Mouse (Mus musculus): Measurements from ENCODE around the gene Cdc25b. TPM values are rescaled to one million over a fixed set of nuclear protein-coding genes. Genes with fewer than 3 reads are reported as not detected.

Cdc25b gene
- polyA plus RNA-seq (2015; fragmentation: Nextera tagmentation; extraction: Ambion mirVana) = 36.1 and 39.0 TPM in 2 replicates

GRCm38 (mm10) chr2:131186771-131187601 is at the start of gene Cdc25b, which contains the start of gene Spef1:
Cdc25b (plus strand) TSS chr2:131186949.
Spef1 (minus strand) TSS chr2:131187282.
- peak; percentile 85 for ATAC-seq (replicated peaks; ENCODE audit: low FRiP score, low read depth)
- Histone ChIP-seq H3K9me3 (replicated peaks; ENCODE audit: low read length) (no peaks in the 10 kb centered on the region), H3K4me3 (replicated peaks; ENCODE audit: low read depth, low read length) (peak within 1 kb of the TSS; percentile 72), H3K27me3 (ENCODE audit: insufficient read depth, low read length) (no peaks in the 10 kb centered on the region), H3K4me1 (replicated peaks; ENCODE audit: insufficient read depth, low read length) (peaks cover 17% of the 10 kb centered on the region), H3K9ac (ENCODE audit: low read depth, low read length) (peak within 1 kb of the TSS; percentile 69), H3K4me2 (ENCODE audit: low read length) (peak within 1 kb of the TSS; percentile 99), H3K36me3 (ENCODE audit: insufficient read depth, low read length) (peaks cover 6% of the 10 kb centered on the region; the same call in 1 of the 2 replicates), H3K27ac (peak within 1 kb of the TSS; percentile 85)
- WGBS = under 1% methylated on average over 43 of the region's 43 CpGs
- DNase-seq (ENCODE audit: low spot score) = peak; percentile 92
- TF ChIP-seq CTCF (IDR thresholded peaks at IDR 0.05; ENCODE audit: low read depth) = peak; percentile 34; the same call in 1 of the 2 replicates

DNA sequence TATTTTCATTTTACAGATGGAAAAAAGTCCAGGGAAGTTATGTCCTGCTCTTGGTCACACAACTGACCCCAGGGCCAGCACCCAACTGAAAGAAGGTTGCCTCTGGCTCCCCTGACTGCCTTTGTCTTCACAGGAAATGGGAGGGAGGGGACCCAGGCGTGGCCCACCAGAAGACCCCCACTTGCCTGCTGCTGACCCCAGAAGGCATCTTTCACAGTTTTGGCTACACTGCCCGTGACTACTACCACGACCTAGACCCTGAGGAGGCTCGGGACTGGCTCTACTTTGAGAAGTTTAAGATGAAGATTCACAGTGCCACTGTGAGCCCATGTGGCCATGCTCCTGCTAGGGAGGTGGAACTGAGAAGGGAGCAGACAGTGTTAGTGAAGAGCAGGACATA is 48.5 kb upstream of the Cdc25b start:
- TF ChIP-seq CTCF (IDR thresholded peaks at IDR 0.05; ENCODE audit: low read depth) = no peak
- Histone ChIP-seq H3K27ac (no peak overlapping the region), H3K4me1 (replicated peaks; ENCODE audit: insufficient read depth, low read length) (peaks cover 7% of the 10 kb centered on the region; the same call in 1 of the 2 replicates), H3K4me3 (replicated peaks; ENCODE audit: low read depth, low read length) (no peak overlapping the region), H3K27me3 (ENCODE audit: insufficient read depth, low read length) (no peaks in the 10 kb centered on the region), H3K9me3 (replicated peaks; ENCODE audit: low read length) (no peaks in the 10 kb centered on the region), H3K4me2 (ENCODE audit: low read length) (no peak overlapping the region), H3K36me3 (ENCODE audit: insufficient read depth, low read length) (peaks cover 13% of the 10 kb centered on the region; the same call in 1 of the 2 replicates), H3K9ac (ENCODE audit: low read depth, low read length) (no peak overlapping the region)
- 82% methylated on average over 4 of the region's 4 CpGs for WGBS
- DNase-seq (ENCODE audit: low spot score) (no peak), ATAC-seq (replicated peaks; ENCODE audit: low FRiP score, low read depth) (no peak)

DNA sequence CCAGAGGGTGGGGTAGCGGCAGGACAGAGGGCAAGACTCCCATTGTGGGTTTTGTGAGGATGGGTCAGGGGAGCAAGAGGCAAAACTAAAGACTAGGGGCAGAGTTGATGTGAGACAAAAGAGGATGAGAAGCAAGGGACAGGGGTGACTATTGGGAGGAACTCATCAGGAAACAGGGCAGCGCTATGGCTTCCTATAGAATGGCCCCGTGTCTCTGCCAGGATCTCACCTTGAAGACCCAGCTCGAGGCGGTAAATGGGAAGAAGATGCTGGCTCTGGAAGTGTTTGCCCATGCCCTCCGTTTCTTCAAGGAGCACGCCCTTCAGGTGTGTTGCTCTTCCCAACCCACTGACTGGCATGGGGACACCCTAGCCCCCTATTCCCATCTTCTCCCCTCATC is 48.0 kb upstream of the Cdc25b start:
- Histone ChIP-seq H3K9ac (ENCODE audit: low read depth, low read length) (no peak overlapping the region), H3K4me1 (replicated peaks; ENCODE audit: insufficient read depth, low read length) (peaks cover 7% of the 10 kb centered on the region; the same call in 1 of the 2 replicates), H3K27me3 (ENCODE audit: insufficient read depth, low read length) (no peaks in the 10 kb centered on the region), H3K4me3 (replicated peaks; ENCODE audit: low read depth, low read length) (no peak overlapping the region), H3K27ac (no peak overlapping the region), H3K9me3 (replicated peaks; ENCODE audit: low read length) (no peaks in the 10 kb centered on the region), H3K4me2 (ENCODE audit: low read length) (no peak overlapping the region), H3K36me3 (ENCODE audit: insufficient read depth, low read length) (peaks cover 18% of the 10 kb centered on the region; the same call in 1 of the 2 replicates)
- no peak for TF ChIP-seq CTCF (IDR thresholded peaks at IDR 0.05; ENCODE audit: low read depth)
- 92% methylated on average over 7 of the region's 7 CpGs for WGBS
- ATAC-seq (replicated peaks; ENCODE audit: low FRiP score, low read depth) = no peak
- DNase-seq (ENCODE audit: low spot score) = no peak

DNA sequence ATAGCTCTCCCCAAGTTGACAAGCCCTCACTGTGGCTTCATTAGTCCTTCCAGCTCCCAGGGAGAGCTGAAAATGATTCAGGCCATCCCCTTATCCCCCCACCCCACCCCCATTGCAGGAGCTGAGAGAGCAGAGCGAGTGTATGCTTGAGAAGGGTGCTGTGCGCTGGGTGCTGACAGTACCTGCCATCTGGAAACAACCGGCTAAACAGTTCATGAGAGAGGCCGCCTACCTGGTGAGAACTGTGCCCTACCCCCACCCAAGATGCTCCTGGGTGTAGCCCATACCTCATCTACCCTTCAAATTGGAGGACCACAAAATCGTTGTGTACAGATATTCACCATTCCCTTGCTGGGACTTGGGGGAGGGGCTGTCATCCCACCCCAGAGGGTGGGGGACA is 47.5 kb upstream of the Cdc25b start:
- Histone ChIP-seq H3K9me3 (replicated peaks; ENCODE audit: low read length) (no peaks in the 10 kb centered on the region), H3K4me2 (ENCODE audit: low read length) (no peak overlapping the region), H3K27me3 (ENCODE audit: insufficient read depth, low read length) (no peaks in the 10 kb centered on the region), H3K27ac (peak overlapping the region; percentile 51; the same call in 1 of the 2 replicates), H3K36me3 (ENCODE audit: insufficient read depth, low read length) (peaks cover 21% of the 10 kb centered on the region; the same call in 1 of the 2 replicates), H3K9ac (ENCODE audit: low read depth, low read length) (no peak overlapping the region), H3K4me1 (replicated peaks; ENCODE audit: insufficient read depth, low read length) (peaks cover 7% of the 10 kb centered on the region; the same call in 1 of the 2 replicates), H3K4me3 (replicated peaks; ENCODE audit: low read depth, low read length) (no peak overlapping the region)
- DNase-seq (ENCODE audit: low spot score) (no peak), ATAC-seq (replicated peaks; ENCODE audit: low FRiP score, low read depth) (no peak)
- no peak for TF ChIP-seq CTCF (IDR thresholded peaks at IDR 0.05; ENCODE audit: low read depth)
- 94% methylated on average over 5 of the region's 5 CpGs for WGBS

GRCm38 (mm10) chr2:131139886-131140532 is 46.7 kb upstream of the Cdc25b start:
- Histone ChIP-seq H3K4me3 (replicated peaks; ENCODE audit: low read depth, low read length) (no peak overlapping the region), H3K4me2 (ENCODE audit: low read length) (no peak overlapping the region), H3K4me1 (replicated peaks; ENCODE audit: insufficient read depth, low read length) (peaks cover 7% of the 10 kb centered on the region; the same call in 1 of the 2 replicates), H3K27me3 (ENCODE audit: insufficient read depth, low read length) (no peaks in the 10 kb centered on the region), H3K9me3 (replicated peaks; ENCODE audit: low read length) (no peaks in the 10 kb centered on the region), H3K36me3 (ENCODE audit: insufficient read depth, low read length) (peaks cover 27% of the 10 kb centered on the region; the same call in 1 of the 2 replicates), H3K27ac (peak overlapping the region; percentile 51), H3K9ac (ENCODE audit: low read depth, low read length) (no peak overlapping the region)
- DNase-seq (ENCODE audit: low spot score) (peak; percentile 43), ATAC-seq (replicated peaks; ENCODE audit: low FRiP score, low read depth) (no peak)
- TF ChIP-seq CTCF (IDR thresholded peaks at IDR 0.05; ENCODE audit: low read depth) = no peak
- 31% methylated on average over 5 of the region's 5 CpGs for WGBS

- H3K36me3 ChIP-seq (ENCODE audit: insufficient read depth, low read length) = peaks cover 28% of the 10 kb centered on the region; the same call in 1 of the 2 replicates
These were observed 46.2 kb upstream of the Cdc25b start for GRCm38 (mm10) chr2:131140533-131140905.

More at GRCm38 (mm10) chr2:131140533-131140905, 46.2 kb upstream of the Cdc25b start:
- Histone ChIP-seq H3K9me3 (replicated peaks; ENCODE audit: low read length) (no peaks in the 10 kb centered on the region), H3K27me3 (ENCODE audit: insufficient read depth, low read length) (no peaks in the 10 kb centered on the region), H3K27ac (peak overlapping the region; percentile 51), H3K9ac (ENCODE audit: low read depth, low read length) (no peak overlapping the region), H3K4me3 (replicated peaks; ENCODE audit: low read depth, low read length) (no peak overlapping the region), H3K4me2 (ENCODE audit: low read length) (no peak overlapping the region), H3K4me1 (replicated peaks; ENCODE audit: insufficient read depth, low read length) (peaks cover 7% of the 10 kb centered on the region; the same call in 1 of the 2 replicates)
- DNase-seq (ENCODE audit: low spot score) (no peak), ATAC-seq (replicated peaks; ENCODE audit: low FRiP score, low read depth) (no peak)
- TF ChIP-seq CTCF (IDR thresholded peaks at IDR 0.05; ENCODE audit: low read depth) = no peak
- 56% methylated on average over 5 of the region's 5 CpGs for WGBS
